Mouse (Mus musculus) heart, postnatal 10 days (tissue): ENCODE measurements at regions not wholly inside any gene's neighbourhood (a gene's known extent, or its start where the extent isn't known, plus 50 kb on each side); places are given as distances from the start of the nearest gene placed in this dataset.

Source experiments
- DNase-seq, 2 experiments: peaks; one replicate each; pipeline ENCODE4 v3.0.0; 2021
- intact Hi-C: fragments of 180-260 bp; cut with DNase I; formaldehyde crosslinking; loops from one replicate; pipeline ENCODE4 v1.15.1; 2025

DNA sequence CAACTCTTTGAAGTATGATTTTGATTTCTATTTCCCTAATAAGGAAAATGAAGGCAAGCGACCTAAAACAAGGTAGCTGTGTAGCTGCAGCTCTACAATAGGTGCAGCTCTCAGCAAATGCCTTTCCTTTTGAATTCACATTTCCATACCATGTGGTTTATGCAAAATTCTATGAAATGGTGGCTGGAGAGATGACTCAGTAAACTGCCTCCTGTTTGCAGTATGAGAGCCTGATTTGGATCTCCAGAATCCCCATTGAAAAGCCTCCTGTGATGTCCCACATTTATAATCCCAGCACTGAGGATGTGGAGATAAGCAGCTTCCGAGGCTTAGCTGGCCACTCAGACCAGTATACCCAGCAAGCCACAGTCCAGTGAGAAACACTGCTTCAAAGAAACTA is 59.6 kb downstream of the Npy1r start:
- no peak for DNase-seq
- intact Hi-C loops: no loop called here

DNA sequence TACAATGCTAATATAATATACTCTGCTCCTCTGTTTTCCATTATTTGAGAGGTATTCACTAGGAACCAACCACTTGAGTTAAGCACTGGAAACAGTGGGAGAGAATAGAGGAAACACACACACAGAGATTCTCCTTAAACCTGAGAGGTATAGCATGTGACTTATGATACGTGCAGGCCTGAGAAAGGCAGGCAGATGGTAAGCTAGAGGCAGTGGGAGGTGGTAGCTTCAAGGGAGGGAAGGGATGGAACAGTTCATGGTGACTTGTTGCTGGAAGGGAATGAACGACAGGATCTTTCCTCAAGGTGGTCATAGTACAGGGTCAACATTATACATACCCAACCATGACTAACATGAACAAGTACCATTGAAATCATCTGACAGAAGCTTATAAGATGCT is 60.8 kb downstream of the Npy1r start:
- intact Hi-C loops: no loop called here
- DNase-seq: no peak

DNA sequence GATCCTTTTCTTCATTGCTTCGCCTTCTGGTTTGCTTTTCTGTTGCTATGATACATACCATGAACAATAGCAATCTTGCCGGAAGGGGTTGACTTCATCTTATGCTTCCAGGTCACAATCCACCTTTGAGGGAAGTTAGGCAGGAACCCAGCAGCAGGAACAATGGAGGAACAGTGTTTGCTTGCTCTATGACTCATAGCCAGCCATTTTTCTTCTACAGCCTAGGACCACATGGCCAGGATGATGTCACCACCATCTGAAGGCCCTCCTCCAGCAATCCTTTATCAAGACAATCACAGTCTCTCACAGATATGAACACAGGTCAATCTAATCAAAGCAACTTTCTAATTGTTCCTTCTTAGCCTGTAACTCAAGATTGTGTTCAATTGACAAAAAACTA is 61.5 kb downstream of the Npy1r start:
- no peak for DNase-seq
- intact Hi-C loops: no loop called here

DNA sequence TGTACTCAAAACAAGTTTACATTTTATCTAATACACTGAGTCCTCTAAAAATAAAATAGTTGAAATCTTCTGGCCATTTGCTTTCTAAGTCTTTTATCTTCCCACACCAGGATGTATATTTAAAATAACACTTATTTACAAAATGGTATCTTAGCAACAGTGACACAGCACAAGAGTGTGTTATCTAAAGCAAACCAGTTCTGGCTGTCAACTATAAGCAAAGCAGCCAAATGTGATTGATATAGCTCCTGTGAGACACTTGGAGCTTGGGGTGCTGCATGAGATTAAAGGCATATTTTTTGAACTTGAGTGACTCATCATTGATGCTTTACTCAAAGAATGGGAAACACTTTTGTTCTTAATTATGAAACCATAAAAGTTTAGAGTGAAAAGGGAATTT is 62.7 kb downstream of the Npy1r start:
- peak; percentile 10 to 38 for DNase-seq

GRCm38 (mm10) chr8:66760958-66761583 is 64.1 kb downstream of the Npy1r start:
- intact Hi-C loops: loop anchor here (10.0 kb wide), 1 partner anchor 154 kb away; no protein-coding TSS in a partner anchor
- DNase-seq: no peak

More for the DNA sequence above, 62.7 kb downstream of the Npy1r start:
- intact Hi-C loops: loop anchor here (10.0 kb wide), 1 partner anchor 155 kb away; no protein-coding TSS in a partner anchor

GRCm38 (mm10) chr8:66764992-66765528 is 68.1 kb downstream of the Npy1r start:
- intact Hi-C loops: loop anchor here (10.0 kb wide), 1 partner anchor 150 kb away; no protein-coding TSS in a partner anchor
- DNase-seq: no peak

DNA sequence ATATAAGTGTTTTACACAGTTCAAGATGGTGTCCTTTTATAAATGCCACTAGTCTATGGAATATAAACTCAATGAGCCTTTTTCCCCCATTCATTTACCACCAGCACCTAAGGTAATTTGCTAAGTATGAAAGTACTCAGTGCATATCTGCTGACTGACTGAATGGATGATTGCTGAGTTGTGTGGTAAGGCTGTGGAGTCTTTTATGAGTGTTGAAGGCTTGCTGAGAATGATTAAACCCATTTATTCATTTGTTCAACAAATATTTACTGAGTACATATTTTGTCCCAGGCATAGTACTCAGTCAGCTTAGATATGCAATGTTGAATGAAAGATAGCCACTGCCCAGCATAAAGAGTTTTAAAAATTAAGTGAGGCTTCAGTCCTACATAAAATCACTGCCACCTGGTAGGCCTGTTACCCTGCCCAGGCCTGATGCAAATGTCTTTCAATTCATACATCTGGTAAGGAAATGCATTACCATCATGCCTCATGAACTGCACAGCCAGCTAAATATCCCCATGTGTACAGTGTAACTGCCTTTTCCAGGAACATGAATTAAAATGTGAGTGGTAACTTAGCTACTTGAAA is 71.5 kb downstream of the Npy1r start:
- intact Hi-C loops: loop anchor here (10.0 kb wide), 1 partner anchor 146 kb away; no protein-coding TSS in a partner anchor
- no peak for DNase-seq

DNA sequence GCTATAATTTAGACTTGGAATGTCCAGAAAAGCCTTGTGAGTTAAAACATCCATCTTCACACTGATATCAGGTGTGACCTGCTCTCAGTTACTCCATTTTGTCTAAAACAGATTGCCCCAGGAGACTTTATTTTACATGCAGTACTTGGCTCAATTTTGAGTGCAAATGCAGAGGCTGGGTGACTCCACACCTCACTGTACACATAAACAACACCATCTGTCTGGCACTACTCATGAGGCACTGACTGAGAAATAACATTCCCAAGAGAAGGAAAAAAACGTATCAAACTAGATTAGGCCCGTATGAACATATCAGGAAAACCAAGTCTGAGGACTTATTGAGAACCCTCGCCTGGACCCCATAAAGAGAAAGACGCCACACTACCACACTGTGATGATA is 74.1 kb downstream of the Npy1r start:
- DNase-seq: no peak
- intact Hi-C loops: no loop called here

DNA sequence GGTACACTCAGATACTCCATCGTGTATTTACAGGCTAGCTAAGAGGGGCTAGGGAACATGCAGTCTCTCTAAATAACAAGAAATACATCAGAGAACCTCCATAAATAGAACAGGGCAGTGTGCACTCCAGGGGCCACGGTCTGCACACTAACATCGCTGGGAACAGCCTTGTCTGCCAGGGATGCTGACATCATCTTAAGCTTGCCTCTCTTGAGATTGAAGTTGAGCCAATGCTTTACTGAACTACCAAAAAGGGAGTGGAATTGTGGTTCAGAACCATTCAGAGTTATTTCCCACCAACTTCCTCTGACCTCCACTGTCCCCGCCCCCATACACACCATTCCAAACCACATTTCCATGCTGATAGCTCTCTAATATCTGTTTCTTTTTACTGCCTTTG is 75.7 kb downstream of the Npy1r start:
- DNase-seq: peak; percentile 60 to 71
- intact Hi-C loops: no loop called here

- intact Hi-C loops: no loop called here
- no peak for DNase-seq
Observed at GRCm38 (mm10) chr8:66777115-66777877, 80.3 kb downstream of the Npy1r start.

- no peak for DNase-seq
- intact Hi-C loops: no loop called here
Observed at GRCm38 (mm10) chr8:66779622-66780021, 80.4 kb upstream of the Naf1 start.

- intact Hi-C loops: no loop called here
- no peak for DNase-seq
Observed at GRCm38 (mm10) chr8:66782656-66783055, 77.4 kb upstream of the Naf1 start.

DNA sequence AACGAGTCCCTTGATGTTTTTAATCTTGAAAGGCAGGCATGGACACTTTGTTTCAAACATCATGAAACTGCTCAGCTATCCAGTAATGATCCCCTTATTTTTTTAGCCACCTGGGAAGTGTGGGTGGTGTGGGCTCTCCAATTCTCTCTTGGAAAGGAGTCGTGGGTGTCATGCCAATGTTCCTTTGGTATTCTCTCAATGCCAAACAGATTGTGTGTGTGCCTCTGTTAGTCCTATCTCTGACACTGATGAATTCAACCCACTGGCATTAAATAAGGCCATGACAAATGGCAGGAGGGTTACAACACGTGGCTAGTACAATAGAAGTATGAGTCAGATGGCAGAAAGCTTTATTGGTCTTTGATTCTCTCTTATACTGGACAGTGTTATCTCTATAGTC is 74.0 kb upstream of the Naf1 start:
- no peak for DNase-seq
- intact Hi-C loops: no loop called here
